18 mouse cellular contexts compared by ENCODE assay signal in the genomic region with DNA sequence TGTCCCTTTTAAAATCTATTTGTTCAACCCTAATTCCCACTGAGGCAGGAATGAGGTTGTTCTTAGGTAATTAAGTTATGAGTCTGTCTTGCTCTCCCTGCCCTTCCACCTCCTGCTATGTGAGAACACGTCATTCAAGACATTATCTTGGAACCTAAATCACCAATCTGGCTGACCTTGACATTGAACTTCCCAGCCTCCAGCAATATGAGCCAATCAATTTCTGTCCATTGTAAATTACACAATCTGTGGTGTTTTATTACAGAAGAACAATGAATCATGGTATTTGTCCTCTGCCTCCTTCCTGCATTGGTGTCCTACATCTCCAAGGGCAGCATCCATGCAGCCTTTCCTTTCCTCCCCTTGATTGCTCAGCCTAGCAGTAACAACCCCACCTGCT.
"Had no signal": no experiment of that assay in that cellular context is flagged by ENCODE, and none has a peak within 500 bp of the region (broad histone marks: within the 10 kb centered on the region; RNA-seq: fewer than 3 reads in every experiment).

No protein-coding gene starts in this region.

- H3K4me3 ChIP-seq: kidney, embryonic 15.5 days; limb, embryonic 12.5 days; liver, embryonic 13.5 days; lung, embryonic 15.5 days; megakaryocyte, embryonic 14.5 days; midbrain, embryonic 15.5 days; neural tube, embryonic 13.5 days had no signal

- H3K9ac ChIP-seq: kidney, embryonic 15.5 days; limb, embryonic 12.5 days; liver, embryonic 13.5 days; liver, postnatal 0 days; lung, embryonic 15.5 days; midbrain, embryonic 15.5 days; neural tube, embryonic 13.5 days had no signal

- H3K27me3 ChIP-seq: kidney, embryonic 15.5 days; limb, embryonic 12.5 days; liver, embryonic 13.5 days; lung, embryonic 15.5 days; megakaryocyte, embryonic 14.5 days; midbrain, embryonic 15.5 days; neural tube, embryonic 13.5 days had no signal

- H3K9me3 ChIP-seq: kidney, embryonic 15.5 days; limb, embryonic 12.5 days; liver, embryonic 13.5 days; lung, embryonic 15.5 days; megakaryocyte, embryonic 14.5 days; midbrain, embryonic 15.5 days; neural tube, embryonic 13.5 days had no signal

- ATAC-seq: midbrain, embryonic 15.5 days had no signal

- H3K36me3 ChIP-seq: kidney, embryonic 15.5 days; limb, embryonic 12.5 days; liver, embryonic 13.5 days; lung, embryonic 15.5 days; midbrain, embryonic 15.5 days; neural tube, embryonic 13.5 days had no signal

- DNase-seq: kidney, postnatal 36 days; layer of hippocampus, adult 9-11 months; liver; liver, embryonic 13.5 days; liver, postnatal 0 days; lung, postnatal 14 days; retina, postnatal 1 day; right cerebral cortex, postnatal 4 days; spleen, adult 18-20 months; thymus, postnatal 36 days had no signal

- H3K4me1 ChIP-seq: kidney, embryonic 15.5 days; midbrain, embryonic 15.5 days had no signal

- H3K4me2 ChIP-seq: kidney, embryonic 15.5 days; limb, embryonic 12.5 days; liver, embryonic 13.5 days; lung, embryonic 15.5 days; midbrain, embryonic 11.5 days; midbrain, embryonic 15.5 days; neural tube, embryonic 13.5 days had no signal

- H3K27ac ChIP-seq: kidney, embryonic 15.5 days; limb, embryonic 12.5 days; liver, embryonic 13.5 days; lung, embryonic 15.5 days; macrophage; midbrain, embryonic 15.5 days; neural tube, embryonic 13.5 days had no signal
